Mouse (Mus musculus) kidney, adult 11 months (tissue): ENCODE measurements around the gene Bdkrb2.

Experiments
- DNase-seq: peaks from one replicate; pipeline ENCODE4 v3.0.0; 2022

Gene Bdkrb2

GRCm38 (mm10) chr12:105593471-105593870 is 30.4 kb downstream of the Bdkrb2 start:
- DNase-seq = no peak

DNA sequence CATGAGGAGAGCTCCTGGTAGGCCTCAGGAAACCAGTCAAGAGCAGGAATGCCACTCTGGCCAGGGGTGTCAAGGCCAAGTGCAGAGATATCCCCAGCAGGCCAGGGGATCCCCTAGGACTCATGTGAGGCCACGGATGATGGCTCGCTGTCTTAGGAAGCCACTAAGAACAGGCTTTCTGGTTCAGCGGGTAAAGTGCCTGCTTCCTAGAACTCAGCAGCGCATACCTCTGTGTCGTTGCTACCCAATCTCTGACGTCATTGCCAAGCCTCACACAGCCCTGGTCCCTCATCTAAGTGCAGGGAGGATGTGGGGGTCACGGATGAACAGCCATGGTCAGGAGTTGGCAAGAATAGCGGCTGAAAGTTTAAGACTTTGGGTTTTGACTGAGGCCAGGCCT is 34.1 kb downstream of the Bdkrb2 start:
- DNase-seq = no peak

DNA sequence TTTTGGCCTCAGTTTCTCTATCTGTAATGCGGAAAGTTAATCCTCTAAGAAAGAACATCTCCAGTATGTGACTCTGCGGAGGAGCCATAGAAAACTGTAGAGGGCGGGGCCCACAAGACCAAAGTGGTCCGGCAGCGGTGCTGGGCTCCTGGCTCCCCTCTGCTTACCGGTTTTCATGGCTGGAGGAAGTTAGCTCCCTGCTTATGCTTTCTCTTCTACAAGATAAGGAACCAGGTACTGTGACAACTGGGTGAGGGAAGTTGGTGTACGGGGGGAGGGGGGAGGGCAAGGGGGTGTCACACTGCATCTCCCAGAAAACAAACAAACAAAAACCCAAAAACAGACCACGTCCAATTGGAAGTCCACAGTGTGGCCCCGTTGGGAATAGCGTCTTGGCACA is 35.5 kb downstream of the Bdkrb2 start:
- DNase-seq = no peak

GRCm38 (mm10) chr12:105599098-105599497 is 36.1 kb downstream of the Bdkrb2 start:
- no peak for DNase-seq

DNA sequence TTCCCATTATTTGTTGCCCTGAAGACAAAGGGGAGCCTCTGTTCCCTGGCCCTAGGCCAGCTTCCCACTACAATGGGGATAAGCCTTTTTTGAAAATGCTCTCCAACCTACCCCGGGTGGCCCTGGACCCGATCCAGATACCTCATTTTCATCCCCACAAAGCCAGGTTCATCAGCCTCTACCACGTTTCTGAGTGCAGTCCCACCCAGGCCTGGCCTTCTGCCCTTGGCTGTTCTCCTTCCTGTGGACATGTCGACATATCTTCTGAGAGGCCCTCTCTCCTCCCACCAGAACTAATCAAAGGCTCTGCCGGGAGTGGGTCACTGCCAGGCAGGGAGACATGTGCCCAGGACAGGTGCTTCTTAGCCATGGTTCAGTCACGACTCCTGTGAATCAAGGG is 38.6 kb downstream of the Bdkrb2 start:
- DNase-seq = no peak

DNA sequence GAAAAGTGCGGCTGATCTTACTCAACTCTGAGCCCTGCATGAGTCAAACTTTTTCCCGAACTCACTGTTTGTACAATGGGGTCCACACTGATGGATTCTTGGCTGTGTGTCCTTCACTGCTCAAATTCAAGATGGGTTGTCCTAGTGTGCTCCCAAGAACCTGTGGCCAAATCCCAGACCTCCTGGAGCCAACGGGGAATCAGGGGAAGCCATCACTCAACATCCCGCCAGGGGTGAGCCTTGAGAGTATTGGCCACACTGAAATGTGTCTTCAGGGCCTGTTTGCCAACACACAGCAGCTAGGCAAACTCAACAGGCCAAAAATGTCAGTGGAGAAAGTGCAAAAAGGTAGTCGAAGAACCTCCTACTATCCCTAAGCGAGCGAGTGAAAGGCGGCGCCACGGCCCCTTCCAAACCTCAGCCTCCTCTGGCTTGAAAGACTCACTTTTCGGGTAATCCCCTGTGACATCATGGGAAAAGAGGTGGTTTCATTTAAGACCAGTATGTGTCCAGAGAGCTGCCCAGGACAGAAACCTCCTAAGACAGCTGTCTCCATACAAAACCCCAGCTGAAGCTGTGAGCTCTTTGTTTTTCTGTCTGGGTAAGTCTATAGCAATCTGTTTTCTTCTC is 39.7 kb downstream of the Bdkrb2 start, which contains the start of gene Bdkrb1:
Gene Bdkrb1 (plus strand): TSS at position 505 of the 630 bp plus-strand sequence.
- no peak for DNase-seq

- DNase-seq = no peak
Measured at GRCm38 (mm10) chr12:105603904-105604303, 40.9 kb downstream of the Bdkrb2 start.

GRCm38 (mm10) chr12:105605212-105605611 is 42.2 kb downstream of the Bdkrb2 start:
- no peak for DNase-seq

- no peak for DNase-seq
Measured at GRCm38 (mm10) chr12:105606881-105607280, 43.9 kb downstream of the Bdkrb2 start.

DNA sequence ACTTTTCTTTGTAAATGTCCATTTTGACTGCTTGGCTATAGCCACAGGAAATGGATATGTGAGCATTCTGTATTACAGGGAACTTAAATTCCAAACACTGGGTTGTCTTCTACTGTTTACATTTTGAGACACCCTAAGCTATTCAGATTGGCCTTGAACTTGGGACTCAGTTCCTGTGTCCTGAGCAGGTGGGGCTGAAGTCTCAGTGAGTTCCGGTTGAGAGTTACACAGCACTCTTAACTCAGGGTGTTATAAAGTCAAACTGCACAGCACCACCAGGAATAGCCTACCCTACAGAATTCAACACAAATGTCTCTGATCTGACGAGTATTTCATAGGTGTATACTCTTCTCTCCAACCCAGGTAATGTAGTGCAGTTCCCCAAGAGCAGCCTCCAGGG is 48.0 kb downstream of the Bdkrb2 start:
- no peak for DNase-seq

DNA sequence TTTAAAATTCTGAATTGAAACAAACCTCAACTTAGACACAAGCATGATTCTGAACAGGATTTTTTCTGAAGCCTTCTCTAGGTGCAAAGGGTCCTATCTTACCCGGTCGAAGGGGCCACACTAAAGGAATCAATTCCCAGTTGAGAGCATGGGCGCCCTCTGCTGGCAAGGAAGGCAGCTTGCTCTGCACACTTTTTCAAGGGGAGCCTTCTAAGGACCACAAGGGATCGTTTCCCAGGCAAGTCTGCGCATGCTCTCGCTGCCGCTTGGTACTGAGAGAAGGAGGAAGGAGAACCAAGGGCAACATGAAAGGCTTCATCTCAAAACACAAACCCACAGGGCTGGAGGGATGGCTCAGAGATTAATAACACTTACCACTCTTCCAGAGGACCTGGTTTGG is 48.7 kb downstream of the Bdkrb2 start:
- peak; percentile 12 for DNase-seq

- no peak for DNase-seq
Measured at GRCm38 (mm10) chr12:105613559-105613958, 50.5 kb downstream of the Bdkrb2 start.

GRCm38 (mm10) chr12:105622048-105622447 is 59.0 kb downstream of the Bdkrb2 start:
- no peak for DNase-seq

- DNase-seq = no peak
Measured at GRCm38 (mm10) chr12:105622981-105623539, 60.0 kb downstream of the Bdkrb2 start.

GRCm38 (mm10) chr12:105625798-105626197 is 62.8 kb downstream of the Bdkrb2 start:
- DNase-seq = no peak

DNA sequence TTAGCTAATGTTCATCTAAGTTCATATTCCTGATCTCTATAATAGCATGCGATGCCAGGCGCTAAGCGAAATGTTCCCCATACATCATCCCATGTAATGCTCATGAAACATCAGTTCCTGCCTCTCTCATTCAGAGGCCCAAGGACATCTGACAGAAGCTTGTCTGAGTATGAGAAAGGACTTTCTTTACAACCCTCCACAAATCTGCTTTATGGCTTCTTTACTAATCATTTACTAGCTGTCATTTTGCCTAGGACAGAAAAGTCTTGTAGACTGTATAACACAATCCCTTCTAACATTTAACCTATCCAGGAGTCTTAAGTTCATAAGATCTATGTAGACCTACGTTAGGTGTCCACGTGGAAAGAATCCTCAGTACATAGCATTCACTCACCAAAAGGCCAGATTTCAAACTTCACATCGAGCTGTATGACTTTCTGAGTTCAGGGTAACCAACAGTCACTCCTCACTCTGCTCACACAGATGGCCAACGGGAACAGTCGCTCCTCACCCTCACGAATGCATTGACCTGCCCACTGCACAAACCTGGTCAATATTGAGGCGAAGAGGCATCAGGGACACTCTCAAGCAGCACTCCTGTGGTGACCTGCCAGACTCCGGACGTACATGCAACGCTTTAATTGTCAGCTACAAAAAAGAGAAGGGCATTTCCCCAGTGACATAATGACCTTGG is 71.5 kb downstream of the Bdkrb2 start:
- no peak for DNase-seq

- DNase-seq = no peak
Measured at GRCm38 (mm10) chr12:105636551-105636950, 73.5 kb downstream of the Bdkrb2 start.

DNA sequence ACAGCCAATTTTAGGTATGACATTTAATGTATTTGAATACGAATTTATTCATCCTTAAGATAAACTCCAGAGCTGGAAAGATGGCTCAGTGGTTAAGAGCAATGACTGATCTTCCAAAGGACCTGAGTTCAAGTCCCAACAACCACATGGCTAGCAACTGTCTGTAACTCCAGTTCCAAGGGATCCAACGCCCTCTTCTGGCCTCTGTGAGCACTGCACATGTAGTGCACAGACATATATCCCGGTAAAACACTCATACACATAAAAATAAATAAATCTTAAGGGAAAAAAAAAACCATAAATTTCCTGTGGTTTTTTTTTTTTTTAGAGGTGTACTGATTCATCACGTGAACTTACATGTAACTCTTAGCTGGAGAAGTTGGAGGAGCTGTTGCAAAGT is 74.5 kb downstream of the Bdkrb2 start:
- DNase-seq = no peak

- DNase-seq = no peak
Measured at GRCm38 (mm10) chr12:105642770-105643321, 79.8 kb downstream of the Bdkrb2 start.
